Mouse (Mus musculus): ENCODE measurements around the gene Cox6a2.

The Cox6a2 gene

DNA sequence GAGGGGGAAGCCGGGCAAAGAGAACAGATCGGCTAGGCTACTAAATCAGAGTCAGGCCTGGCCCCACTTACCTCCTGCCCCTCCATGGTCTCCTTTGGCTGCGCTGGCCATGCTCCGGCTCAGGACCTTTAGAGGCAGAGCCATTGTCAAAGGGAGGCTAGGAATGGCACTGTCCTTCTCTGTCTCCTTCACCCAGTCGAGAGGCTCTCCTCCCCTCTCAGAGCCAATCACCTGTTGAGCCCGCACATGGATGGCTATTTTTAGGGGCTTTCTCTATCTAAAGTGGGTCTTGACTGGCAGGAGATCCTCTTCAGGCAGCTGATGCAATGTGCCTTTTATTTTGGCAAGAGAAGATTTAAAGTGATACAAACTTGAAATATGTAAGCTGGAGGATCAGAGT lies at the start of gene Cox6a2:
Gene Cox6a2 (minus strand): TSS at position 236 of the 400 bp plus-strand sequence.
- peak; percentile 38 to 53 for DNase-seq

DNA sequence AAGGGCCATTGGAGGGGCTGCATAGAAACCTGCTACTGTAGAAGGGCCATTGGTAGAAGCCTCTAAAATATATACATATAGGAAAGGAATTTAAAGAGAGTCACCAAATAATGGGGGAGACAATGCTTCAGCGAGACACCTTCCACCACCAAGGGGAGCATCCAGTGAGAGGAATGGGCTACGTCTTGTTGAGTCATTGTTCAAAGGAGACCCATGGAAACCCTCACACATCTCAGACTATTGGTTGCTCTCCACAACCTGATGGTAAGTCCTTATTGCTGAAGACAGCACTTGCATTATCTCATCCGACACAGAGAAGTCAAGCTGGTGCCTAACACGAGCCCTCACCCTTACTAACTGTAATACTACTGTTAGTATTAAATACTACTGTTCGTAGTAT lies 49.6 kb upstream of the Cox6a2 start:
- no peak for DNase-seq

DNA sequence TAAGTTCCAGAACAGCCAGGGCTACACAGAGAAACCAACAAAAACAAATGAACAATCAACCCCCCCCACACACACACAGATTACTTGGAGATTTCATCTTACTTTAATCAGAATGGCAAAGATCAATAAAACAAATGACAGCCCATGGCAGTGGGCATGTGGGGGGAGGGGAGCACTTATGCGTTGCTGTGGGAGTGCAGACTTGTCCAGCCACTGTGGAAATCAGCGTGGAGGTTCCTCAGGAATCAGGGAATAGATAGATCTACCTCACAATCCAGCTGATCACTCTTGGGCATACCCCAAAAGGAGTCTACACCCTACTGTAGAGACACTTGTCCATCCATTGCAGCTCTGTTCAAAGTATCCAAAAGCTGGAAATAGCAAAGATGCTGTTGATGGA lies 48.8 kb upstream of the Cox6a2 start:
- no peak for DNase-seq

DNA sequence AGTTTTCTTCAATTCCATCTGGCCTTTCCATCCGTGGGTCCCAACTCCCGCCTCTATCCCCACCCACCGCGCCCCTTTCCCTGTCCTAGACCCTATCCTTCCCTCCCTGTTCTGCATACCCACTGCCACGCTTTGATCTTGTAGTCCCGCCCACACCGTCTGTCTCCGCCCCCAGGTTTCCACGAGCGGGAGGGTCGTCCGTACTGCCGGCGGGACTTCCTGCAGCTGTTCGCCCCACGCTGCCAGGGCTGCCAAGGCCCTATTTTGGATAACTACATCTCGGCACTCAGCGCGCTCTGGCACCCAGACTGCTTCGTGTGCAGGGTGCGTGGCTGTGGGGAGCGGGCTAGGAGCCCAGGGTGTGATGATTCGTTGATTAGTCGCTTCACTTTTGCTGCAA lies 46.4 kb upstream of the Cox6a2 start:
- no peak for DNase-seq

DNA sequence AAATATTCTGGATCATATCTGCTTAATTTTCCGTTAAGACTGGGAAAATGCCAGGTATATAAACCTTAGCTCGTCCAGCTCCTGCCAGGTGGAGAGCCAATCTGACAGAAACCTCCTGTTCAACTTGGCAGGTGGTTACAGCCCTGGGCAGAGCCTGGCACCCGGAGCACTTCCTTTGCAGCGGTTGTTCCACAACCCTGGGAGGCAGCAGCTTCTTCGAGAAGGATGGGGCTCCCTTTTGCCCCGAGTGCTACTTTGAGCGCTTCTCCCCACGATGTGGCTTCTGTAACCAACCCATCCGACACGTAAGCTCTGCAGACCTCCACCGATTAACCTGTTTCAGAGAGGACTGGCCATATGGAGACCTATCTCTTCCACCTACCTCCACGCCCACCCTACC lies 45.8 kb upstream of the Cox6a2 start:
- DNase-seq: peak in 1 of 2 experiments; percentile 2

DNA sequence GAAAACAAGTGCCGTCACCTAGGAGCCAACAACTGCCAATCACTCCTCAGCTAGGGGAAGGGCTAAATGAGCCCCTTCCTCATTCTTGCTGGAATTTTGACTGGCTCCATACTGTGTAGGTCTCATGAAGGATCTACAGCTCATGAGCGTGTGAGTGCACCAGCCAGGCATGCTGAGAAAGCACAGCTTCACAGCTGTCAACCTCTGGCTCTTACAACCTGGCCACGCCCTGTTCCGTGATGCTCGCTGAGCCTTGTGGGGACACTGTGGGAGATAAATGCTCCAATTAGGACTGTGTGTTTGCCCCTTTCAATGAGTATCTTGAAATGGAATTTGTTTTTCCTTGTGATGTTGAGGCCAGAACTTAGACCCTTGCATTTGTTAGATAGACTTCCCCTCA lies 43.8 kb upstream of the Cox6a2 start:
- peak in 1 of 2 experiments; percentile 1 for DNase-seq

DNA sequence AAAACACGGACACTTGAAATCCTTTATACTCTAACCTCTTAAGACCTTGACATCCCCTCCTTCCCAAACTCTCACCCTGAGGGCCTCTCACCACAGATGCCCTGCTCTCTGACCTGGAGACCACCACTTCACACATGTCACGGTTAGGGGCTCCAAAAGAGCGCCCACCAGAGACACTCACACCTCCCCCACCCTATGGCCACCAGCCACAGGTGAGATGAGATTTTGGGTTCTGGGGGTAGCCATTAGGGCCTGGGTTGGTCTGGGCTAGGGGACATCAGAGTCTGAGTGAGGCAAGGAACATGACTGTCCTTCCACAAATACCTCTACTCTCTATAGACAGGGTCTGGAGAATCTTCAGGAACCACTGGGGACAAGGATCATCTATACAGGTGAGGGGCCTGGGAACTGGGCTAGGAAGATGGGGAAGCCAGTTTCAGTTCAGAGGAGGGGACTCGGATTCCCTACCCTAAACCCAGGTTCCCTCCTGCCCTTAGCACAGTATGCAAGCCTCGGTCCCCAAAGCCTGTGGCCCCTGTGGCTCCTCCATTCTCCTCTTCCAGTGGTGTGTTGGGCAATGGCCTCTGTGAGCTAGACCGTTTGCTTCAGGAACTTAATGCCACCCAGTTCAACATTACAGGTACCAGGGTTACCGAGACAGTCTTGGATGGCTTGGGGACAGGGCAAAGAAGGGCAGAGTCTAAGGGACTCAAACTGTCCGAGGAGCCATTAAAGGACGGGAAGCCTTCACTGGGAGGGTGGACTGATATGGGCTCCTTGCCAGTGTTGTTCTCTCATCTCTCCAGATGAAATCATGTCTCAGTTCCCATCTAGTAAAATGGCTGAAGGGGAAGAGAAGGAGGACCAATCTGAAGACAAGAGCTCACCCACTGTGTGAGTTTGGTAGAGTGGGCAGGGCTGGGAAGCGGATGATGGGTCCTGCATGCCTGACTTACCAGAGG lies 42.2 kb upstream of the Cox6a2 start:
- no peak for DNase-seq

DNA sequence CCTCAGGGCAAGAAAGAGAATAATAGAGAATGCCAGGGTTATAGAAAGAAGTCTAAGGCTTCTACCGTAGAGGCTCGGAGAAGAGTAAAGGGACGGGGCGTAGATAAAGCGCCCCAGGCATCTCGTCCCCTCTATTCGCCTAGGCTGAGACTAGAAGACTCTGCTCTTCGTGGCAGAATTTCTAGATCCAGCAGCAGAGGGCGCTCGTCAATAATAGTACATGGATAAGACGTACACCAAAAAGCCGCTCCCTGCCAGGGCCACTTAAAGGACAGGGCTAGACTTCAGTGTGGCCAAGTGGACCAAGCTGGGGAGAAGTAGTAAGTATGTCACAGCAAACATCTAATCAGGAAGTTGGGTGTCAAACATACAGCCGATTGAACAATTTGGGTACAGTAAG lies 41.3 kb upstream of the Cox6a2 start:
- peak; percentile 91 to 93 for DNase-seq

DNA sequence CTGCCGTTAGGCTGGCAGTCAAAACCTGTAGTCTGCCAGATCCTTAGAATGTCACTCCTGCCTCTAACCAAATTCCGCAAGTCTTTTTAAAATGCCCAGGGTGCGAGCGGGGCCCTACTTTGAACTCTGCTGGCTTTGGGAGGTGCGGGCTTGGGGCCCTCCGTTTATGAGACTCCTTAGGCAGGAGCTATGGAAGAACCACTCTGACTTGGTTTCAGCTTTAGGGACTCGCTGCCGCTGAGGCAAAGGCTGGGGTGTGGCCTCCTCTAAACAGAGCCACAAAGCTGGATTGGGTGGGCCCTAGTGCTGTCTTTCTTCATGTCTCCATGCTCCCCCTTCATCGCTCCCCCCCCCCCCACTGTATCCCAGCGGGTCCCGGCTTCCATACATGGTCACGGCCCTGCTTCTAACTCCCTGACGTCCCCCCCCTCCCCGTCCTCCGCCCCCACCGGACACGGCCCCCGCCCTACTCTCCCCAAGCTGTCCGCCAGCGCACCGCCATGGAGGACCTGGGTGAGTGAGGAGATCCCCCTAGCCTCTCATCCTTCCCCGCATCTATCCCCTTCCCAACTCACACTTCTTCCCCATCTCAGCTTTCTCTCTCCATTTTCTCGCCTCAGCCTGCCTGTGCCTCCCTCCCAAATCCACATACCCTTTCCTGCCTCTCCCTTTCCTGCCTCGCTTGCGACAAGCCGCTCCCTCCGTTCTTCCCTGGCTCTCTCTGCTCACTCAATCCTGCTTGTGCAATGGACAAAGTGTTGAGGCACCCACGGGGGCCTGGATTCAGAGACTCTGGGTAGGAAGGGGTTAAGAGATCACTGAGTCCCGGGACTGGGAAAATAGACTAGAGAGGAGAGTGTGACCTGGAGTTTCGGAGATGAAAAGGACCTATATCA lies 40.6 kb upstream of the Cox6a2 start, which contains the start of gene Tgfb1i1:
Gene Tgfb1i1 (plus strand): TSS at position 317 of the 896 bp plus-strand sequence.
- DNase-seq: peak; percentile 67 to 81

DNA sequence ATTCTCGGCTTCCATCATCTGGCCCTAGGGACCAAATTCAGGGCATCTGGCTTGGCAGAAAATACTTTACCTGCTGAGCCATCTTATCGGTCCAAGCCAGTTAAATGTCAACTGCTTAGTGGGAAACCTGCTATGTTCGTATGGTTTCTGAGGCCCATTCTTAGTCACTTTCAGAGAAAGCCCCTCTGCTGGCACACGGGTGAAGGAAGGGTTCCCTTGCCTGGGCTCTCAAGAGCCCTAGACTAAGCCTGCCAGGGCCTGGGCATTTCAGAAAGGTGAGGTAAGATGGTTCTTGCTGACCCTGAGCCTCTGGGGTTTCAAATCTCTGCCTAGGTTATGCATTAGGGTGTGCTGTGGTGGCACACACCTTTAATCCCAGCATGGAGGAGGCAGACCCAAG lies 39.4 kb upstream of the Cox6a2 start:
- no peak for DNase-seq

DNA sequence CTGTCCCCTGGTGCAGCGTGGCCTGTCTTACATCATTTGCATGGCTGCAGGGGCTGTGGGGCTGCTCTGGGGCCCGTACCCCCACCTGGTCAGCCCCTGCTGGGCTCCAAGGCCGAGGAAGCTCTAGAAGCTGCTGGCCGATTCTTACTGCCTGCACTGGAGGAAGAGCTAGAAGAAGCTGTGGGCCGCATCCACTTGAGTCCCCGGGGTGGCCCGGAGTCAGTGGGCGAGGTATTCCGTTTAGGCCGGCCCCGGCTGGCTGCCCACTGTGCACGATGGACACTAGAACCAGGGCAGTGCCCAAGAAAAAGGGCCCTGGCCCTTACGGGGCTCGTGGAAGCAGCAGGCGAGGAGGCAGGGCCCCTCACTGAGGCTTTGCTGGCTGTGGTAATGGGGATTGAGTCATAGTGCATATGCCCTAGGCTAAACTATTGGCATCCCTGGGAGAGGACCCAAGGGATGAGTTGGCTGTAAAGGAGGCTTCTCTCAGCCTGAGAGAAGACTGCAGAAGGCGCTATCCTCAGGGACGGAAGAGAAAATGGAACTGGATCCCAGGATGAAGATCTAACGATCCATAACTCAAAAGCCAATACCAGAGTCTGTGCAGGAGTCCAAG lies 38.3 kb upstream of the Cox6a2 start:
- no peak for DNase-seq

DNA sequence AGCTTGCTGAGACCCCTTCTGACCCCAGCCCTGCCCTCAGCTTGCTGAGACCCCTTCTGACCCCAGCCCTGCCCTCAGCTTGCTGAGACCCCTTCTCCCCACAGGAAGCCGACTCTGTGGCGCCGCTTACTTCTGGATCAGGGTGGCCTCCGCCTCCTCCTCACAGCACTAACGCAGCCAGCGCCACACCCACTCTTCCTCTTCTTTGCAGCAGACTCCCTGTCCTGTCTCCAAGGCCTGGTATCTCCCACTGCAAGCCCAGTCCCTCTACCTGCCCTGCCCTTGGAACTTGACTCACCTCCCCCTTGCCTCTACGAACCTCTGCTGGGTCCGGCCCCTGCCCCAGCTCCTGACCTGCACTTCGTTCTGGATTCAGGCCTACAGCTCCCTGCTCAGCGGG lies 37.7 kb upstream of the Cox6a2 start:
- DNase-seq: peak; percentile 28 to 39

DNA sequence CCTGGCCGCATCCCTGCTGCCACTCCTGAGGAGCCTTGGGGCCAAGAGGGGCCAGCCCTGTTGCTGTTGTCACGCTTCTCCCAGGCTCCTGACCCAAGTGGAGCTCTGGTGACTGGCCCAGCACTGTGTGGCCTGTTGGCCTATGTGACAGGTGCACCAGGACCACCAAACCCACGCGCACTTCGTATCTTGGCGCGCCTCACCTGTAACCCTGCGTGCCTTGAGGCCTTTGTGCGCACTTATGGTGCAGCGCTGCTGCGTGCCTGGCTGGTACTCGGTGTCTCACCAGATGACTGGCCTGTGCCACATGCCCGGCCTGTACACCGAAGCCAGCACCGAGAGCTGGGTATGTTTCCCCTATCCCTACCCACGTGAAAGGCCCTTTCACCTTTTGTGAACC lies 36.1 kb upstream of the Cox6a2 start:
- DNase-seq: no peak

DNA sequence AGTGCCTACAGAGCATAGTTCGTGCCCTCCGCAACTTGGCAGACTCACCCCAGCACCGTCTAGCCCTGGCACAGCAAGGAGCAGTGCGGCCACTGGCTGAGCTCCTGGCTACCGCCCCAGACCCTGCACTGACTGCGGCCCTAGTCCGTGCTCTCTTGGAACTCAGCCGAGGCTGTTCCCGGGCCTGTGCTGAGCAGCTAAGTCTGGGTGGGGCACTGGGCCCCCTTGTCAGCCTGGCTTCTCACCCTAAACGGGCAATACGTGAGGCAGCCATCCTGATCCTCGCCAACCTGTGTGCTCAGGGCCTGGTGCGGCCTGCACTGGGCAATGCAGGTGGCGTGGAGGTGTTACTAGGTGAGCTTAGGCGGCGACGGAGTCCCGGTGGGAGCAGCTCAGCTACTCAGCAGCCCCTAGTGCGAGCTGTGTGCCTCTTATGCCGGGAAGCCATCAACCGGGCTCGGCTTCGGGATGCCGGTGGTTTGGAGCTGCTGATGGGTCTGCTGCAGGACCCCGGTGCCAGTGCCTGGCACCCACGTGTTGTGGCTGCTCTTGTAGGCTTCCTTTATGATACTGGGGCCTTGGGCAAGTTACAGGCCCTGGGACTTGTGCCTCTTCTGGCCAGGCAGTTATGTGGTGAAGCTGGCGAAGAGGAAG lies 34.1 kb upstream of the Cox6a2 start:
- DNase-seq: no peak

DNA sequence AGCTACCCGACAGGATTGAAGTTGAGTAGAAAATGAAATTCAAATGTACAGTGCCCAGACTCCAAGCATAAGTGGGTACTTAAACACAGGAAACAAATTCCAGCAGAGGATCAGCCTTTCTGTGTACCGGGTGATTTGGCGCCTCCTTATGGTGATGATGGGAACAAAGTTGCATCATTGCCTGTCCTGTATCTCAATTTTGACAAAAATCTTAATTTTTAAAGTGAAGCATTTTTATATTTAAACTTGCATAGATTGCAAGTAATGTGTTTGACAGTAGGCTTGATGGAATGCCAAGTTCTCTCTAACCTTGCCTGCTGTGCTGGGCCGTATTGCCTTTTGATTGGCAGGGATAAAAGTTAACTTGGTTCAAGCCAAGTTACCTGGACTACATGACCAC lies 32.8 kb upstream of the Cox6a2 start:
- DNase-seq: peak; percentile 51 to 66

DNA sequence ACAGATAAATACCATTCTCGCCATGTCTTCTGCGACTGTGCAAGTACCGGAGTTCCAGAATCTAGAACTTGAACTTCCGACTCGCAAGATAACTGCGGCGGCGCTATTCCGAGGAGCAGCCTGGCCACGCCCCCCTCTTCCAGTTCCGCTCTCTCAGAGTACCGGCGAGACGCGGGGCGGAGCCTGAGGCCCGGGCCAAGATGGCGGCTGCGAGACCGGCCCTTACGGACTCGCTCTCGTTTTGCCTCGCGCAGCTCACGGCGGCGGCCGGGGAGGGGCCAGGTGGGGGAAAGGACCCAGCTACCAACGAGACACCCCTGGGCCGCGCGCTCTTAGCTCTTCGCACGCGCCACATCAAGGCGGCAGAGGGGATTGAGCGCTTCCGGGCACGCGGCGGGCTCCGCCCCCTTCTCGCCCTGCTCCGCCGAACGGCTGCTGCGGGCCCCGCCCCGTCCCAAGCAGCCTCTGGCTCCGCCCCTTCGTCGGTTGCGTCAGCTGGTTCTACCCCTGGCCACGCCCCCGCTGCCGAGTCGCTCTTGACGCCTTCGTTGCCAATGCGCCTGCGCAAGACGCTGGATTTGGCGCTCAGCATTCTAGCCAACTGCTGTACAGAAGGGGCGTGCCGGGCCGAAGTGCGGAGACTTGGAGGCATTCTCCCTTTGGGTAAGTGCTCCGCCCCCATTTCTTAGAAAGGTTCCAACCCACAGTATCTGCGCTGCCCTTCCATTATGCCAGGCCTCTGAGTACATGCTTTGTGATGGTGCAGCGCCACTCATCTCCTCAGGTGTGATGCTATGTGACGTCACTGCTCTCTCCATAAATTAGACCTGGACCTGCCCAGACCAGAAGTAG lies 32.0 kb upstream of the Cox6a2 start, which contains the start of gene 9130023H24Rik:
Gene 9130023H24Rik (minus strand): TSS at position 105 of the 852 bp plus-strand sequence.
- DNase-seq: peak; percentile 99 to 100

DNA sequence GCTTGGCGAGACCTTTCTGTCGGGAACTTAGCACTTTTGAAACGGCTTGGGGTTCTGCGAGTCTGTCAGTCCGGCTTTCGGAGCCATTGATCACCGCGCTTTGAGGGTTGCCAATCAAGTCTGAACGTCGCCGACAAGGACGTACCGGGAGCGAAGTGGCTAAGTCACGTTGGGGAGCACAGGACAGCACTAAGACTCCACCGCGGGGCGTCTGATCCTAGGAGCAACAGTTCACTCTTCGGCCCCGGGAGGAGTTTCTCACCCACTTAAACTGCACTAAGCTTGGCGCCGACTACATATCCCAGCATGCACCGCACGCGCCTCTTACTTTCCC lies 31.4 kb upstream of the Cox6a2 start:
- DNase-seq: no peak

DNA sequence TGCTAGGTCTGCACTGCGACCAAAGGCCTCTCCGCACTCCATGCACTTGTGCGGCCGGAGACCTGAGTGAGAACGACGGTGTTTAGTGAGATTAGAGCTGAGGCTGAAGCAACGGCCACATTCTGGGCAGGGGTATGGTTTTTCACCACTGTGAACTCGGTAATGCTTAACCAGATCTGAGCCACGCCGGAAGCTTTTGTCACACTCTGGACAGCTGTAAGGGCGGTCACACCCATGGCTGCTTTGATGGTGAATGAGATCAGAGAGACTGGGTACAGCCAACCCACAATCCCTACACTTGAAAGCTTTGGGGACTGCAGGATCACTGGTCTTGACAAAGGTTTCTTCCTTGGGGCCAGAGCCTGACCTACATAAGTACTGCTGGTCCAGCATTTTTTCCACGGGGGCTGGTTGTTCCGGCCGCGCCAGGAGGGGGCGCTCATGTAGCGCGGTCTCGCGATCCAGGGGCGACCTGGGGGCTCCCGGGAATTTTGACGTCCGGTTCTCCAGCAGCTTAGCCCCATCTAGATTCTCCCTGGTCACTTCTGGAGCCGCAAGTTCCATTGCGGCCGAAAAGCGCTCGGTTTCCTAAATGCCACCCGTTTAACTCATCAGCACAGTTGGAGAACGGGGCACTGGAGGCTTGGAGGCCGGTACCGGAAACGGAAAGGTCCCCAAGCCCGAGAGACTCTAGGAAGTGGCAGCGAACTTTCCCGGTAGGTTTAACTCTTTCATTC lies 30.8 kb upstream of the Cox6a2 start, which contains the start of gene Armc5:
Gene Armc5 (plus strand): TSS at position 487 of the 737 bp plus-strand sequence.
- DNase-seq: peak; percentile 83 to 86

DNA sequence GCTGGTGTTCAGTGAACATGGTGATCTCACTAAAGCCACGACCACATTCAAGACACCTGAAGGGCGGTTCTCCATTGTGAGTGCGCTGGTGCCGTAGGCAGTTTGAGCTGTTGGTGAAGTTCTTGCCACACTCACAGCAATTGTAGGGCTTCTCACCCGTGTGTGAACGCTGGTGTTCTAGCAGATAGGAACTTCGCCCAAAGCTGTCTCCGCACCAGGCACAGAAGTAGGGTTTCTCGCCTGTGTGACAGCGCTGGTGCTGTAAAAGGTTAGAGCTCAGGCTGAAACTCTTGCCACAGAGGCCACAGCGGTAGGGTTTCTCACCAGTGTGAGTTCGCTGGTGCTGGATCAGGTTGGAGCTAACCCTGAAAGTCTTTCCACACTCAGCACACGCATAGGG lies 30.2 kb upstream of the Cox6a2 start:
- DNase-seq: no peak

DNA sequence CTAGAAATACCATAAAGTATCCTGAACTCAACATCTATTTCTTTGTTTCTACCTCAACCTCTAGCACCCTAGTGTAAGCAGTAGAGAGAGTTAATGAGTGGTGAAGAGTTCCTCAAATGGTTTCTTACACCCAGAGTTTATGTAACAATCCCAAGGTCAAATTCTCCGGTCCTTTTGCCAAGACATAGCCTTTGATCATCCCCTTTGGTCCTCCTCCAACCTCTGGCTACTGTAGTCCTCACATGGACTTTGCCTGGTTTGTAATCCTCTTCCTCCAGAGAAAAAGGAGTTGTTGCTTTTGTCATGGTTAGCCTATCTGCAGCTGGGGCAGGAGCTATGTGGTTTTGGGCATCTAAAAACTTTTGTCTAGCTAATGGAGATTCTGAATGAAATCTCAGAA lies 29.3 kb upstream of the Cox6a2 start:
- DNase-seq: no peak

DNA sequence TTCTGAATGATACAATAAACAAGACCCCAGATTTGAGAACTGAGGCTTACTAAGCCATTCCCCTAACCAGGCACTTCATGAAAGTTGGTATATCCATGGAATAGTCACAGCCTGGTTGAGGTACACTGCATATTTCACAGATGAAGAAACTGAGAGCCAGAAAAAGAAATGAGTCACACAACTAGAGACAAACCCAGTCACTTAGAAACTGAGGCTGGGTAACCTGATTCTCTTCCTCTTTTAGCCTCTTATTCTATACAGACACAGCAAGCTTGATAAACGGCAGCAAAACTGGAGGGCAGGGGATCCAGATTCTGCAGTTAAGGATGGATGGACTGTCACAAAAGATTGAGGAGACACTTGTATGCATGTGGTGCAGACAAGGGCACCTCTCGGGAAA lies 28.6 kb upstream of the Cox6a2 start:
- no peak for DNase-seq
